Mouse (Mus musculus): ENCODE results near the gene E430018J23Rik. TPM values are rescaled to one million over a fixed set of nuclear protein-coding genes. Genes with fewer than 3 reads are reported as not detected.
"Not testable (repeated sequence)": the region's sequence is repeated elsewhere in the genome, so short reads cannot be mapped to it uniquely, and the experiment has no call there.

E430018J23Rik gene
- total RNA-seq, 2 experiments from 2014 or later: 8.2 to 8.4 TPM

- no peak for DNase-seq (ENCODE audit: low spot score in 2 of 2)
Measured at GRCm38 (mm10) chr7:127342888-127343287, 50.5 kb downstream of the E430018J23Rik start.

DNA sequence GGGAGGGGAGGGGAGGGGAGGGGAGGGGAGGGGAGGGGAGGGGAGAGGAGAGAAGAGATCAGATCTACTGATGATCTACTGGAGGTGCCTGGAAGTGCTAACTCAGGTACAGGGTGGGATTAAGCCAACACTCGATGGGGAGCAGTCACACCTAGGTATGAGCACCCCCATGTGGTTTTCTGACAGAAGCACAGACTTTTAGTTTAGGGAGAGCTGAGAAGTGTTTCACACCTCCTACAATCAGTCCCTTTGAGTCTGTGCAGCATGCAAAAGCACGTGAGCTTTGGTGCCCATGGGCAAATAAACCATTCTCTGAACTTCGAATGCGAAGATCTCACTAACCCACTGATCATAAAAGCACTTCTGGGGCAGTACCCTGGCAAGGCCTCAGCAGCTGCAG, 51.1 kb downstream of the E430018J23Rik start:
- no peak for DNase-seq (ENCODE audit: low spot score in 2 of 2)

DNA sequence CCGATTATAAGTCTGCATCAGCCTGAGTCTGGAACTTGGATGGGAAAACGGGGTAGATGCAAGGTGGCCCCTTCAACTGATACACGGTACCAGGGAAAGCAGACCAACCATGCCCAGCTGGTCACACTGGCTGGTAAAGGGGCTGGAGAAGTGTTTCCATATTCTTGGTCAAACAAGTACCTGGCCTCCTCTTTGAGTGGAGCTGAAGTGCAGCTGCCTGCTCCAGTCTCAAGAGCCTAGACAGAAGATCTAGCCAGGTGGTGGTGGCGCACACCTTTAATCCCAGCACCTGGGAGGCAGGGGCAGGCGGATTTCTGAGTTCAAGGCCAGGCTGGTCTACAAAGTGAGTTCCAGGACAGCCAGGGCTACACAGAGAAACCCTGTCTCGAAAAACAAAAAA, 51.6 kb downstream of the E430018J23Rik start:
- DNase-seq (ENCODE audit: low spot score in 2 of 2): not testable (repeated sequence)

DNA sequence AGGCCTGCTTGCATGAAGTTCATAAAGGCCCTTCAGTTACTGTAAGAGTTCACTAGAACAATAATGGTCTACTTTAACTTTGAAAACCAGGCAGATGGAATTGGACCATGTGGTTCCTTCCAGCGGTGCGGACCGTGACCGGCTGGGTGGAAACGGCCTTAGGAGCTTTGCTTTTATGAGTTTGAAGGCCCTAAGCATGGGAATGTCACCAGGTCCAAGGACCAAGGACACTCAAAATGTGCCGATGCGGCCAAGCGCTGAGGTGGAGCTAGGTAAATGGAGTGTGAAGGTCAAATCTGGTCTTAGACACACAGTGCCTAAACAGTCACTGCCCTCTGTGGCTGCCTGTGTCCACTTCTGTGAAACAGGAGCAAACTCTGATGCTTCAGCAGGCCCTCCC, 52.1 kb downstream of the E430018J23Rik start:
- no peak for DNase-seq (ENCODE audit: low spot score in 2 of 2)

Other genes with a start within 250 kb of the E430018J23Rik start
- 10 to 100 TPM; 51.6 to 62.3 TPM for gene Cd2bp2, start 197.6 kb downstream of the E430018J23Rik start, total RNA-seq (2021)
- gene Tbc1d10b, start 185.2 kb downstream of the E430018J23Rik start, total RNA-seq (2021): 10 to 100 TPM; 43.3 to 47.5 TPM
- gene Mylpf, start 184.7 kb downstream of the E430018J23Rik start, total RNA-seq (2021): 10 to 100 TPM in 1 of 2 experiments, under 1 TPM in 1; 0.66 to 16.3 TPM
- gene Zfp553, start 160.6 kb downstream of the E430018J23Rik start, total RNA-seq (2021): 10 to 100 TPM; 12.6 to 14.8 TPM
- 1 to 10 TPM; 7.8 to 8.7 TPM for gene Sept1, start 160.5 kb downstream of the E430018J23Rik start, total RNA-seq (2021)
- 10 to 100 TPM; 23.6 to 29.6 TPM for gene Zfp771, start 149.4 kb downstream of the E430018J23Rik start, total RNA-seq (2021)
- 10 to 100 TPM; 27.9 to 29.5 TPM for gene Dctpp1, start 132.9 kb downstream of the E430018J23Rik start, total RNA-seq (2021)
- gene Sephs2, start 119.6 kb downstream of the E430018J23Rik start, total RNA-seq (2021): 10 to 100 TPM; 86.4 to 88.8 TPM
- gene Itgal, start 97.4 kb downstream of the E430018J23Rik start, total RNA-seq (2021): 1 to 10 TPM; 1.7 to 4.0 TPM
- gene Zfp768, start 48.0 kb downstream of the E430018J23Rik start, total RNA-seq (2021): 10 to 100 TPM; 26.8 to 34.5 TPM
- gene Zfp747, start 17.6 kb downstream of the E430018J23Rik start, total RNA-seq (2021): 10 to 100 TPM; 10.4 to 13.0 TPM
- gene 9130019O22Rik, start 6.5 kb downstream of the E430018J23Rik start, total RNA-seq (2021): 1 to 10 TPM; 4.1 to 5.0 TPM
- 1 to 10 TPM; 6.6 to 6.9 TPM for gene Zfp764, start 13.2 kb upstream of the E430018J23Rik start, total RNA-seq (2021)
- 10 to 100 TPM in 1 of 2 experiments, 1 to 10 TPM in 1; 9.9 to 11.4 TPM for gene Zfp688, start 28.4 kb upstream of the E430018J23Rik start, total RNA-seq (2021)
- 1 to 10 TPM; 3.9 to 4.1 TPM for gene Zfp689, start 55.5 kb upstream of the E430018J23Rik start, total RNA-seq (2021)
- 10 to 100 TPM; 42.7 to 56.1 TPM for gene Prr14, start 66.0 kb upstream of the E430018J23Rik start, total RNA-seq (2021)
- gene Fbrs, start 85.6 kb upstream of the E430018J23Rik start, total RNA-seq (2021): 10 to 100 TPM; 67.2 to 81.1 TPM
- 10 to 100 TPM; 71.7 to 78.8 TPM for gene Srcap, start 118.4 kb upstream of the E430018J23Rik start, total RNA-seq (2021)
- gene Gm42715, start 126.0 kb upstream of the E430018J23Rik start, total RNA-seq (2021): 10 to 100 TPM; 18.3 to 21.1 TPM
- gene Tmem265, start 167.8 kb upstream of the E430018J23Rik start, total RNA-seq (2021): not detected
- 10 to 100 TPM; 37.1 to 38.0 TPM for gene Phkg2, start 179.7 kb upstream of the E430018J23Rik start, total RNA-seq (2021)
- gene Ccdc189, start 195.0 kb upstream of the E430018J23Rik start, total RNA-seq (2021): 1 to 10 TPM; 8.4 to 8.5 TPM
- 10 to 100 TPM; 54.1 to 64.1 TPM for gene Rnf40, start 195.1 kb upstream of the E430018J23Rik start, total RNA-seq (2021)
- gene Zfp629, start 222.2 kb upstream of the E430018J23Rik start, total RNA-seq (2021): 10 to 100 TPM; 16.4 to 16.5 TPM